ENCODE assay signal across 27 mouse cellular contexts in genomic region chr4:139244766-139245165, GRCm38 (mm10). TPM values are rescaled to one million over a fixed set of nuclear protein-coding genes. Genes with fewer than 3 reads are reported as not detected.
DNase-seq lines count a peak whose midpoint lies in the region; ATAC-seq and TF ChIP-seq lines count a peak whose summit lies in the region.
"Had no signal": no experiment of that assay in that cellular context is flagged by ENCODE, and none has a peak within 500 bp of the region (broad histone marks: within the 10 kb centered on the region; RNA-seq: fewer than 3 reads in every experiment).

No protein-coding gene starts in this region.

- no peak overlapping the region for H3K4me2 ChIP-seq in kidney, embryonic 15.5 days
- H3K4me2 ChIP-seq in neural tube, embryonic 13.5 days: no peak overlapping the region
- no peak overlapping the region for H3K4me2 ChIP-seq in neural tube, embryonic 15.5 days
- H3K4me2 ChIP-seq: heart, embryonic 11.5 days; intestine, embryonic 15.5 days; midbrain, embryonic 11.5 days; neural tube, embryonic 12.5 days had no signal

- peaks cover 28% of the 10 kb centered on the region for H3K36me3 ChIP-seq in kidney, embryonic 15.5 days
- H3K36me3 ChIP-seq in neural tube, embryonic 13.5 days: peaks cover 26% of the 10 kb centered on the region
- H3K36me3 ChIP-seq in neural tube, embryonic 15.5 days: peaks cover 17% of the 10 kb centered on the region

- peak overlapping the region; percentile 90 for H3K27ac ChIP-seq in gastrocnemius, adult 2 months
- H3K27ac ChIP-seq in kidney, embryonic 15.5 days: peak overlapping the region; percentile 54
- peak overlapping the region; percentile 56 for H3K27ac ChIP-seq in neural tube, embryonic 13.5 days (replicated peaks)
- no peak overlapping the region for H3K27ac ChIP-seq in neural tube, embryonic 15.5 days (replicated peaks)
- H3K27ac ChIP-seq: hindbrain, embryonic 10.5 days; intestine, embryonic 15.5 days; kidney, postnatal 0 days; liver, embryonic 14.5 days; neural tube, embryonic 12.5 days had no signal

- WGBS in kidney, embryonic 15.5 days: 41% methylated on average over 6 of the region's 6 CpGs
- 83% methylated on average over 6 of the region's 6 CpGs for WGBS in neural tube, embryonic 13.5 days
- 87% methylated on average over 6 of the region's 6 CpGs for WGBS in neural tube, embryonic 15.5 days

- H3K4me1 ChIP-seq in kidney, embryonic 15.5 days: peaks cover 95% of the 10 kb centered on the region
- H3K4me1 ChIP-seq in neural tube, embryonic 13.5 days (replicated peaks): peaks cover 73% of the 10 kb centered on the region
- peaks cover 68% of the 10 kb centered on the region for H3K4me1 ChIP-seq in neural tube, embryonic 15.5 days

- no peak overlapping the region for H3K9ac ChIP-seq in kidney, embryonic 15.5 days
- H3K9ac ChIP-seq in neural tube, embryonic 13.5 days: no peak overlapping the region
- no peak overlapping the region for H3K9ac ChIP-seq in neural tube, embryonic 15.5 days (replicated peaks)
- H3K9ac ChIP-seq: intestine, embryonic 15.5 days; liver, embryonic 14.5 days; neural tube, embryonic 12.5 days had no signal

- H3K9me3 ChIP-seq in kidney, embryonic 15.5 days (replicated peaks): no peaks in the 10 kb centered on the region
- H3K9me3 ChIP-seq in neural tube, embryonic 13.5 days: no peaks in the 10 kb centered on the region
- no peaks in the 10 kb centered on the region for H3K9me3 ChIP-seq in neural tube, embryonic 15.5 days (replicated peaks)
- H3K9me3 ChIP-seq: G1E; hindbrain, embryonic 10.5 days; intestine, embryonic 15.5 days; neural tube, embryonic 12.5 days had no signal

- ATAC-seq in kidney, embryonic 15.5 days (replicated peaks; ENCODE audit: low FRiP score): peak; percentile 45; the same call in 1 of the 2 replicates
- no peak for ATAC-seq in neural tube, embryonic 13.5 days (ENCODE audit: low read depth)
- no peak for ATAC-seq in neural tube, embryonic 15.5 days (ENCODE audit: low FRiP score)
- ATAC-seq: hindbrain, embryonic 16.5 days; intestine, embryonic 15.5 days had no signal

- H3K4me3 ChIP-seq in gastrocnemius, adult 2 months: peak overlapping the region; percentile 28; the same call in 1 of the 2 replicates
- H3K4me3 ChIP-seq in kidney, embryonic 15.5 days (replicated peaks): no peak overlapping the region
- no peak overlapping the region for H3K4me3 ChIP-seq in neural tube, embryonic 13.5 days
- no peak overlapping the region for H3K4me3 ChIP-seq in neural tube, embryonic 15.5 days (replicated peaks)
- H3K4me3 ChIP-seq: hindbrain, embryonic 10.5 days; intestine, embryonic 15.5 days; myocyte; neural tube, embryonic 12.5 days had no signal

- intact Hi-C loops in gastrocnemius, adult 2 months (cut with DNase I): no loop called here
- intact Hi-C loops in gastrocnemius, postnatal 14 days (cut with DNase I; ENCODE audit: low total_unique reads): no loop called here

- no peaks in the 10 kb centered on the region for H3K27me3 ChIP-seq in kidney, embryonic 15.5 days
- no peaks in the 10 kb centered on the region for H3K27me3 ChIP-seq in neural tube, embryonic 13.5 days
- H3K27me3 ChIP-seq in neural tube, embryonic 15.5 days (replicated peaks): no peaks in the 10 kb centered on the region
- H3K27me3 ChIP-seq: intestine, embryonic 15.5 days; neural tube, embryonic 12.5 days had no signal

- no peak for DNase-seq in gastrocnemius, adult 2 months
- DNase-seq in gastrocnemius, postnatal 14 days: no peak
- DNase-seq in kidney, adult 9 months: no peak
- no peak for DNase-seq in lung, postnatal 4 days
- DNase-seq: adrenal gland, adult 8-10 months; cerebellum, adult 8-10 months; cerebellum, postnatal 25 days; gastrocnemius, postnatal 25 days; heart, adult 11 months; layer of hippocampus, adult 9-11 months; liver; lung, adult 2 months; lung, postnatal 10 days; thymus, postnatal 4 days had no signal

- TF ChIP-seq CTCF in gastrocnemius, adult 2 months (IDR thresholded peaks at IDR 0.05): no peak

RNA-seq across cellular contexts. Expression of gene Capzb, which starts 52.1 kb away (rescaled TPM):
- total RNA-seq in gastrocnemius, adult 2 months (2021): 100 to 1,000 TPM; 444 to 499 TPM
- total RNA-seq in gastrocnemius, postnatal 14 days (2021): 100 to 1,000 TPM; 590 to 617 TPM
- 392 and 395 TPM in 2 replicates for polyA plus RNA-seq in kidney, embryonic 15.5 days (2015; fragmentation: Nextera tagmentation; extraction: Ambion mirVana)
- 364 and 370 TPM in 2 replicates for polyA plus RNA-seq in neural tube, embryonic 13.5 days (2015; fragmentation: Nextera tagmentation; extraction: Ambion mirVana)
- polyA plus RNA-seq in neural tube, embryonic 15.5 days (2015; fragmentation: Nextera tagmentation; extraction: Ambion mirVana): 323 and 359 TPM in 2 replicates
